Mouse (Mus musculus): ENCODE data around the gene Khdrbs2. TPM values are rescaled to one million over a fixed set of nuclear protein-coding genes. Genes with fewer than 3 reads are reported as not detected.

Khdrbs2 gene
- polyA plus RNA-seq, 1 experiment from 2014 or later = 1.5 TPM

DNA sequence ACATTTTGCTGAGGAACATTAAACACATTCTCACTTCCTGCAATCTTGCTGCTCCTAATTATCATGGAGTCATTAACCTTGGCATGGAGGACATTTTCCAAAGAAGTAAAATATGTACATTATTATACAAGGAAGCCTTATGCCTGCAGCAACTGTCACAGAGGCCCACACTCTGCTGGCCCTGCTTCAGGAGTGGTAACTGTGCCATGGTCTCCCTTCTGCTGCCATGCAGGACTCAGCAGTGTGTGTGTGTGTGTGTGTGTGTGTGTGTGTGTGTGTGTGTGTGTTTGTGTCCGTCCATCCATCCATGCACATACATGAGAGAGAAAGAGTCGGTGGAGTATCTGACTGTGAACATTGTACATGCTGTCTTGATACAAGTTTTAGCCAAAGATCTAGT lies 396.4 kb downstream of the Khdrbs2 start:
- H3K4me2 ChIP-seq (ENCODE audit: low read length) = no peak overlapping the region
- no peaks in the 10 kb centered on the region for H3K36me3 ChIP-seq (ENCODE audit: control insufficient read depth, insufficient read depth, low read length)
- H3K9ac ChIP-seq (ENCODE audit: low read length) = no peak overlapping the region
- H3K27me3 ChIP-seq (ENCODE audit: control insufficient read depth, insufficient read depth, low read length) = no peaks in the 10 kb centered on the region
- no peak overlapping the region for H3K4me3 ChIP-seq (ENCODE audit: control insufficient read depth in 1 of 2, insufficient read depth in 1 of 2, low read depth in 1 of 2, low read length in 2 of 2)
- no peaks in the 10 kb centered on the region for H3K9me3 ChIP-seq (ENCODE audit: control insufficient read depth, low read length)
- ATAC-seq (ENCODE audit: insufficient number of reproducible peaks, insufficient read depth, low FRiP score, low read depth) = no peak
- WGBS = 87% methylated on average over 2 of the region's 2 CpGs
- H3K4me1 ChIP-seq (ENCODE audit: control insufficient read depth in 2 of 2, insufficient read depth in 2 of 2, low read length in 2 of 2) = no peaks in the 10 kb centered on the region
- no peak overlapping the region for H3K27ac ChIP-seq (replicated peaks in 1 of 2; ENCODE audit: control insufficient read depth in 1 of 2, insufficient read depth in 1 of 2, low read depth in 2 of 2, low read length in 2 of 2)

DNA sequence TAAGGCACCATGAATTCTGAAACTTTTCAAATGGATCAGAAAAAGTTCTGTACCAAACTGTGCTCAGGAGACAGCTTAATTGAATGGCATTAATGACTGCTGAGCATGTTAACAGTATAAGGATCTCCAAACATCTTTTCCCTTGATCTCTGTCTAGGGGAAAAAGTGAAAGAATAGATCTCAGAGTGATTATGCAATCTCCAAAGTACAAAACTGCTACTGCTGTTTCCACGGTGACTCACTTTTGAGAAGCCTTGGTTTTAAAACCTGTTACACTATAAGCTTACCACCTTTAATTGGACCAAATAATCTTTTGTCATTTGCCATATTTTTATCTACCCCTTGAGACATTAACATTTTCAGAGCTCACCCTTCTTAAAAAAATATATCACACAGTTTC lies 453.5 kb downstream of the Khdrbs2 start:
- ATAC-seq (ENCODE audit: insufficient number of reproducible peaks, insufficient read depth, low FRiP score, low read depth) = no peak
- no peak overlapping the region for H3K4me3 ChIP-seq (ENCODE audit: control insufficient read depth in 1 of 2, insufficient read depth in 1 of 2, low read depth in 1 of 2, low read length in 2 of 2)
- no peak overlapping the region for H3K4me2 ChIP-seq (ENCODE audit: low read length)
- H3K4me1 ChIP-seq (ENCODE audit: control insufficient read depth in 2 of 2, insufficient read depth in 2 of 2, low read length in 2 of 2) = no peaks in the 10 kb centered on the region
- WGBS = 80% methylated on average over 1 of the region's 1 CpGs
- no peak overlapping the region for H3K9ac ChIP-seq (ENCODE audit: low read length)
- H3K9me3 ChIP-seq (ENCODE audit: control insufficient read depth, low read length) = no peaks in the 10 kb centered on the region
- H3K36me3 ChIP-seq (ENCODE audit: control insufficient read depth, insufficient read depth, low read length) = no peaks in the 10 kb centered on the region
- H3K27ac ChIP-seq (replicated peaks in 1 of 2; ENCODE audit: control insufficient read depth in 1 of 2, insufficient read depth in 1 of 2, low read depth in 2 of 2, low read length in 2 of 2) = no peak overlapping the region
- H3K27me3 ChIP-seq (ENCODE audit: control insufficient read depth, insufficient read depth, low read length) = no peaks in the 10 kb centered on the region

DNA sequence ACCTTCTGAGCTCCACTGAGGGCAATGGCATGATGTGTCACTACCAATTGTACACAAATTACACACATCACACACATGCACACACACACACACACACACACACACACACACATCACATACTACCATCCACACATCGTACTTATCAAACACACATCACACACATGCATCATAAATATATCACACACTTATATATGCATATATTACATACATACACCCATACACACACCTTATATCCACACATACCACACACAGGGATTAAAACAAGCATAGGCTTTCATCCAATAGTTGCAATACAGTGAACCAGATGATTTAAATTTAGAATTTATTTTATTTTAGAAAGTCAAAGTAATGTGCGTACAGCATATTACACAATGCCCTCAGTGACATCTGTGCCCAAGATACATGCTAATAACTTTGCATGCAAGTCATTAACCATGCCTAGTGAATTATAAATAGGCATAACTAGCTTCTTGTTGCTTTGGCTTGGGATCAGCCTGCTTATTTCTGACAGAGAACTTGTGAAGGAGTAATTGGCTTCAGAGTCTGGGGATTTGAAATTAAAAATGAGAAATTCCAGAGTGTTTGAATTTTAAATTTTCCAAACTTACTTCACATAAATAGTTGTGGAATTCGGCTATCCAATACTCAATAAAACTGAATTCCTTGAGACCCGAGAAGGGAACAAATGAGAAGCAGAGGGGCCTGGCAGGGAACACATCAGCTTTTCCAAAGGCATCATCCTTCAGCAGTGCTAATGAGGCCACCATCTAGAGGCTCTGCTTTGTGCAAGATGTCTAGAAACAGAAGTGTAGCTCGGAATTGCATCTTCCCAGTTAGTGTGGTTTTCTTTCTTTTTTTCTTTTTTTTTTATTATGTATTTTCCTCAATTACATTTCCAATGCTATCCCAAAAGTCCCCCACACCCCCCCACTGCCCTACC lies 460.2 kb downstream of the Khdrbs2 start:
- no peak overlapping the region for H3K27ac ChIP-seq (replicated peaks in 1 of 2; ENCODE audit: control insufficient read depth in 1 of 2, insufficient read depth in 1 of 2, low read depth in 2 of 2, low read length in 2 of 2)
- no peaks in the 10 kb centered on the region for H3K27me3 ChIP-seq (ENCODE audit: control insufficient read depth, insufficient read depth, low read length)
- no peak overlapping the region for H3K4me3 ChIP-seq (ENCODE audit: control insufficient read depth in 1 of 2, insufficient read depth in 1 of 2, low read depth in 1 of 2, low read length in 2 of 2)
- no peak for ATAC-seq (ENCODE audit: insufficient number of reproducible peaks, insufficient read depth, low FRiP score, low read depth)
- H3K36me3 ChIP-seq (ENCODE audit: control insufficient read depth, insufficient read depth, low read length) = no peaks in the 10 kb centered on the region
- no peak overlapping the region for H3K9ac ChIP-seq (ENCODE audit: low read length)
- no peak overlapping the region for H3K4me2 ChIP-seq (ENCODE audit: low read length)
- no peaks in the 10 kb centered on the region for H3K9me3 ChIP-seq (ENCODE audit: control insufficient read depth, low read length)
- no peaks in the 10 kb centered on the region for H3K4me1 ChIP-seq (ENCODE audit: control insufficient read depth in 2 of 2, insufficient read depth in 2 of 2, low read length in 2 of 2)
- 81% methylated on average over 5 of the region's 5 CpGs for WGBS

DNA sequence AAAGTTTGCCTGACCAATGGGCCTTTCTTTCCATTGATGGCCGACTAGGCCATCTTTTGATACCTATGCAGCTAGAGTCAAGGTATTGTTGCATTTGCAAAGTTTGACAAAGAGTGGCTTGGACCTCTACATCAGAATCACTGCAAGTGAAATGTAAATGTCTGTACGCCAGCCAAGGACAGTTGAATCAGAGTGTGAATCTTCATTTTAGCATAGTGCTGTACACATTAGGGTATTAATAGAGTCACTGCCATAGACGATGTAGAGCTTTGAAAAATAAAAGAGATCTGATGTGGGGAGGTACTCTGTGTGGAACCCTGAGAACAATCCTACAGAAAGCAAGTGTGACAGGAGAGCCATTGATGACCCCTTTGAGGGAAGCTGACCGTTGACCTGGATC lies 460.9 kb downstream of the Khdrbs2 start:
- Histone ChIP-seq H3K9me3 (ENCODE audit: control insufficient read depth, low read length) (no peaks in the 10 kb centered on the region), H3K36me3 (ENCODE audit: control insufficient read depth, insufficient read depth, low read length) (no peaks in the 10 kb centered on the region), H3K27me3 (ENCODE audit: control insufficient read depth, insufficient read depth, low read length) (no peaks in the 10 kb centered on the region), H3K27ac (replicated peaks in 1 of 2; ENCODE audit: control insufficient read depth in 1 of 2, insufficient read depth in 1 of 2, low read depth in 2 of 2, low read length in 2 of 2) (no peak overlapping the region), H3K4me1 (ENCODE audit: control insufficient read depth in 2 of 2, insufficient read depth in 2 of 2, low read length in 2 of 2) (no peaks in the 10 kb centered on the region), H3K4me3 (ENCODE audit: control insufficient read depth in 1 of 2, insufficient read depth in 1 of 2, low read depth in 1 of 2, low read length in 2 of 2) (no peak overlapping the region), H3K4me2 (ENCODE audit: low read length) (no peak overlapping the region), H3K9ac (ENCODE audit: low read length) (no peak overlapping the region)
- 79% methylated on average over 4 of the region's 4 CpGs for WGBS
- no peak for ATAC-seq (ENCODE audit: insufficient number of reproducible peaks, insufficient read depth, low FRiP score, low read depth)

DNA sequence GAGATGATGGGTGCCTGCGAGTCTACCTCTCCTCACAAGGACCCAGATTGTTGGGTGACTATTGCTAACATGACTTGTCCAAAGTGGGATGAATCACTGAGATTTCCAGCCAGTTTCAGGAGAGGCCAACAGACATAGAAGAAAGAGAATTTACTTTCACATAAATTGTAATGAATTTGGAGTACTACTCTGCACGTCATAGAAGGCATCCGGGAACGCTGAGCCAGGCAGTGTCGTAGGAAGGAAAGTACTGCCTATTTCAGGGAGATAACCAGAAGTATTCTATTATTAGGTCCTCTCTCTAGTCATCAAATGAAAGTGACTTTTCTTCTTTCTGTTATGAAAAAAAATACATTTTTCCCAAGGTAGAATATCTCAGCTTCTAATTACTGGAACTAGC lies 466.6 kb downstream of the Khdrbs2 start:
- no peaks in the 10 kb centered on the region for H3K4me1 ChIP-seq (ENCODE audit: control insufficient read depth in 2 of 2, insufficient read depth in 2 of 2, low read length in 2 of 2)
- no peaks in the 10 kb centered on the region for H3K27me3 ChIP-seq (ENCODE audit: control insufficient read depth, insufficient read depth, low read length)
- no peaks in the 10 kb centered on the region for H3K9me3 ChIP-seq (ENCODE audit: control insufficient read depth, low read length)
- H3K36me3 ChIP-seq (ENCODE audit: control insufficient read depth, insufficient read depth, low read length) = no peaks in the 10 kb centered on the region
- WGBS = 61% methylated on average over 5 of the region's 5 CpGs
- H3K4me2 ChIP-seq (ENCODE audit: low read length) = no peak overlapping the region
- H3K27ac ChIP-seq (replicated peaks in 1 of 2; ENCODE audit: control insufficient read depth in 1 of 2, insufficient read depth in 1 of 2, low read depth in 2 of 2, low read length in 2 of 2) = no peak overlapping the region
- no peak overlapping the region for H3K9ac ChIP-seq (ENCODE audit: low read length)
- H3K4me3 ChIP-seq (ENCODE audit: control insufficient read depth in 1 of 2, insufficient read depth in 1 of 2, low read depth in 1 of 2, low read length in 2 of 2) = no peak overlapping the region
- no peak for ATAC-seq (ENCODE audit: insufficient number of reproducible peaks, insufficient read depth, low FRiP score, low read depth)

DNA sequence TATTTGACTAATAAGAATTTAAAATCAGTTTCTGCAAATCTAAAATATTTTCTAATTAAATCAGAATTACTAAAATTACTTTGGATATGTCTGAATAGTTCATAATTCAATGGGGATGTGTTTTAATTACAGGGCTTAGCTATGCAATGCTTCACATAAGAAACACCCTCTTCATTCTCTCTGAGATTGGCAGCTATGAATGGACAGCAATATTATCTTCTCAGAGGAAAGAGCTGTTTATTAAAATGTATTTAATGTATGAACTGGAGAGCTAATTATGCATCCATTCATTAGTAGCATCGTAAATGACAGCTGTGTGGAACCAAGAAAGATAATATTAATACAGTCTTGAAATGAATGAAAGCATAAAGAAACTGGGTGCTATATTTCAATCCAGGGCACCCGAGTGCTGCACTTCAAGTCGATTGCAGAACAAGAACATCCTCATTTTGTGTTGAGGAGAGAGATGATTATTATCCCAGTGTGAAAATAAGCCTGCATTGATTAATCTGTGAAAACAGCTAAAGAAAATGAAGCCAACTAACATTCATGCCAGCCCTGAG lies 477.2 kb downstream of the Khdrbs2 start:
- ATAC-seq (ENCODE audit: insufficient number of reproducible peaks, insufficient read depth, low FRiP score, low read depth) = no peak

DNA sequence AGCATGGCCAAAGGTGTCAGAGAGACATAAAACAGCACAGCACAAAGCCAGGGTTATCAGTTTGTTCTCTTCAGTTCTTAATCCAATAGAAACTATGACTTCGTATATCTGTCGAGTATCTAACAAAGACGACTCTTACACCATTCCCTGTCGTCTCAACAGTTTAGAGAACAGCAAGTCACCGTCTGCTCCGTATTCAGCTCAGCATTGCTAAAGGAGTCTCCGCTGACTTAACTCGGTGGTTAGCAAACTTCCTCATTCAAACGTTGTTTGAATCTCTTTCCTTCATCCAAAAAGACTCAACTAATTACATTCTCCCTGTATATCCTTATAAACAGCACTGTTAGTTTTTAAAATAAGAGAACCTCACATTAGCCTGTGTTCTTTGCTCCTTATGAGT lies 521.3 kb downstream of the Khdrbs2 start:
- H3K4me1 ChIP-seq (ENCODE audit: control insufficient read depth in 2 of 2, insufficient read depth in 2 of 2, low read length in 2 of 2) = no peaks in the 10 kb centered on the region
- no peak overlapping the region for H3K27ac ChIP-seq (replicated peaks in 1 of 2; ENCODE audit: control insufficient read depth in 1 of 2, insufficient read depth in 1 of 2, low read depth in 2 of 2, low read length in 2 of 2)
- H3K4me2 ChIP-seq (ENCODE audit: low read length) = no peak overlapping the region
- no peaks in the 10 kb centered on the region for H3K27me3 ChIP-seq (ENCODE audit: control insufficient read depth, insufficient read depth, low read length)
- no peaks in the 10 kb centered on the region for H3K9me3 ChIP-seq (ENCODE audit: control insufficient read depth, low read length)
- no peak overlapping the region for H3K9ac ChIP-seq (ENCODE audit: low read length)
- ATAC-seq (ENCODE audit: insufficient number of reproducible peaks, insufficient read depth, low FRiP score, low read depth) = no peak
- no peak overlapping the region for H3K4me3 ChIP-seq (ENCODE audit: control insufficient read depth in 1 of 2, insufficient read depth in 1 of 2, low read depth in 1 of 2, low read length in 2 of 2)
- 43% methylated on average over 9 of the region's 9 CpGs for WGBS
- H3K36me3 ChIP-seq (ENCODE audit: control insufficient read depth, insufficient read depth, low read length) = no peaks in the 10 kb centered on the region

More for the DNA sequence above, 477.2 kb downstream of the Khdrbs2 start:
- H3K27me3 ChIP-seq (ENCODE audit: control insufficient read depth, insufficient read depth, low read length) = no peaks in the 10 kb centered on the region
- H3K4me2 ChIP-seq (ENCODE audit: low read length) = no peak overlapping the region
- no peak overlapping the region for H3K9ac ChIP-seq (ENCODE audit: low read length)
- 74% methylated on average over 3 of the region's 3 CpGs for WGBS
- no peak overlapping the region for H3K4me3 ChIP-seq (ENCODE audit: control insufficient read depth in 1 of 2, insufficient read depth in 1 of 2, low read depth in 1 of 2, low read length in 2 of 2)
- no peaks in the 10 kb centered on the region for H3K9me3 ChIP-seq (ENCODE audit: control insufficient read depth, low read length)
- H3K27ac ChIP-seq (replicated peaks in 1 of 2; ENCODE audit: control insufficient read depth in 1 of 2, insufficient read depth in 1 of 2, low read depth in 2 of 2, low read length in 2 of 2) = no peak overlapping the region
- H3K36me3 ChIP-seq (ENCODE audit: control insufficient read depth, insufficient read depth, low read length) = no peaks in the 10 kb centered on the region
- H3K4me1 ChIP-seq (ENCODE audit: control insufficient read depth in 2 of 2, insufficient read depth in 2 of 2, low read length in 2 of 2) = no peaks in the 10 kb centered on the region

Measured in heart, embryonic 14.5 days (tissue).